Mouse (Mus musculus) ES-Bruce4 (cell line): Measurements from ENCODE around the gene Fgfr2.
A peak's percentile ranks its signal among the peaks of the same experiment; 100 is the strongest.

ENCODE experiments used
- CTCF ChIP-seq: IDR thresholded peaks from one replicate; pipeline ENCODE4 v1.8.1; 2011; ENCODE audit warnings: low read depth, low read length
- EP300 ChIP-seq: IDR thresholded peaks from 2 replicates; pipeline ENCODE4 v1.6.1; 2011; ENCODE audit warnings: low read depth, low read length; ENCODE audit not compliant: insufficient read depth

DNA sequence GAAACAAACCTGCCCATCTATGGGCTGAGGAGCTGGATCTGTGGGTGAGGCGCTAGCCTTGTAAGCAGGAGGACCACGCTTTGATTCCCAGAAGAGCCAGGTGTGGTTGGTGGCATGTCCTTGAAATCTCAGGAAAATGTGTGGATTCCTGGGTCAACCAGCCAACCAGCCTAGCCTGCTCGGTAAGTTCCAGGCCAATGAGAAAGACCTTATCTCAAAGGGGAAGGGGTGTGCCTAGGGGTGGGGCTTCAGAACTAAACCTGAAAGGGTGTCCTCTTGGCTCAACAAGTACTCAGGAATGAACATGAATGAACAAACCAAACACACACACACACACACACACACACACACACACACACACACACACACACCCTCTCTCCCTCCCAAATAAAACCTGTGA, 81.4 kb downstream of the Fgfr2 start:
- TF ChIP-seq CTCF (no peak), EP300 (peak; percentile 85)
